Mouse (Mus musculus) kidney, adult 8-10 months (tissue): ENCODE results near the gene Ccn2.

ENCODE experiments used
- DNase-seq, 2 experiments: peaks; one replicate each; pipeline ENCODE4 v3.0.0; 2022

The Ccn2 gene

GRCm38 (mm10) chr10:24595250-24596002 is at the start of gene Ccn2:
TSS of gene Ccn2 (plus strand) at chr10:24595442.
- DNase-seq = peak; percentile 84 to 92

- no peak for DNase-seq
Measured at GRCm38 (mm10) chr10:24552870-24553269, 42.4 kb upstream of the Ccn2 start.

- no peak for DNase-seq
Measured at GRCm38 (mm10) chr10:24554091-24554490, 41.2 kb upstream of the Ccn2 start.

GRCm38 (mm10) chr10:24558366-24558765 is 36.9 kb upstream of the Ccn2 start:
- no peak for DNase-seq

GRCm38 (mm10) chr10:24569691-24570420 is 25.4 kb upstream of the Ccn2 start:
- DNase-seq = no peak

DNA sequence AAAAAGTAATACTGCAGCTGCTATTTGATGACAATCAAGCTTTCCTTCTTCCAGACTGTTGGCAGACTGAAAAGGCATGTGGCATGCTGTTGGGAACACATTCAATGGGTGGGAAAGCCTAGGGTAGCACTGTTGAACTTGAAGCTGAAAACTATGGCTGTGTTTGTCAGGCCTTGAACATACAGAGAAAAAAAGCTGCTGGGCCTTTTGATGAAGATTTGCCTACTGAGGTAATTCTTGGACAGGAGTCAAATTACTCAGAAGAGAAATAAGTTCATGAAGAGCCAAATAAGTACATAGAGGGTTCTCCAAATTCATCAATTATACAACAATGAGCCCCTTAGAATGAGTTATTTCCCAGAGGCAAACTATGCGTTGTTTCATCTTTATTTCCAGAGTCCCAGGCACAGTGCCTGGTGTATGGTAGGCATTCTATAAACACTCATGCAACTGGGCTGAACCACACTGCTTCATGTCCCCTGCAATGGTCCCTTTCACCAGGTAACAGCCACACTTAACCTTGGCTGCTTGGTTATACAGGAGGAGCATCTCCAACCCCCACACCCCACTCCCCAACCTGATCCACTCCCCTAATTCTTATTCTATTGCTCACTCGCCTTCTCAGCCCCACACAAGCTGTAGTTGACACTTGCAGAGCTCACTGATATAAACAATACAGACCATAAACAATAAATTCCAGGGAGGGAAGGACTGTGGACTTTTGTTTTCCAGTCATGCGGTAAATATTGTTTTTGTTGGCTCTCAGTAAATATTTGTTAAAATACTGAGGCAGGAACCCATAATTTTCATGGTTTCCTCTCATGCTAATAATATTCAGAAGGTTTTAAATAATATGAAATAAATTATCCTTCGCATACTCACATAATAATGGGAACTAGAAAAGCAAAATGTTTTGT is 22.9 kb upstream of the Ccn2 start:
- DNase-seq = no peak

- DNase-seq = no peak
Measured at GRCm38 (mm10) chr10:24573484-24573883, 21.8 kb upstream of the Ccn2 start.

GRCm38 (mm10) chr10:24581076-24581475 is 14.2 kb upstream of the Ccn2 start:
- no peak for DNase-seq

GRCm38 (mm10) chr10:24588824-24589223 is 6.4 kb upstream of the Ccn2 start:
- DNase-seq = no peak

DNA sequence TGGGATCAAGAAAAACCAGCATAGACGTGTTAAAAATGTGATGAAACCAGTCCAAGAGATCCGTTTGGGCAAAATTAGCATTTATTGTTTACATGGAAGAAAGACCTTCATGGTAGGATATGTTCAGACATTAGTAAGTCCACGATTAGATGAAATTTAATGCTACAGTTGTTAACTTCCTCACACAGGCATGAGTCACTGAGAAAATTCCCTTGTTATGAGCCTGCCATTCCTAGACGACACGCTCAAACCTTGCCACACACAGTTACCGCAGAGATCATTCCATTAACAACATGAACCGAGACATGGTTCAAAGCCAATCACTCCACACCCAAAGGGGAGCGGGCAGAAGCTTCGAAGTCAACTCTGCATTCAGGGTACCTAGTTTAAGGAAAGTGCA is 6.0 kb upstream of the Ccn2 start:
- DNase-seq = no peak

- no peak for DNase-seq
Measured at GRCm38 (mm10) chr10:24590546-24590945, 4.7 kb upstream of the Ccn2 start.

DNA sequence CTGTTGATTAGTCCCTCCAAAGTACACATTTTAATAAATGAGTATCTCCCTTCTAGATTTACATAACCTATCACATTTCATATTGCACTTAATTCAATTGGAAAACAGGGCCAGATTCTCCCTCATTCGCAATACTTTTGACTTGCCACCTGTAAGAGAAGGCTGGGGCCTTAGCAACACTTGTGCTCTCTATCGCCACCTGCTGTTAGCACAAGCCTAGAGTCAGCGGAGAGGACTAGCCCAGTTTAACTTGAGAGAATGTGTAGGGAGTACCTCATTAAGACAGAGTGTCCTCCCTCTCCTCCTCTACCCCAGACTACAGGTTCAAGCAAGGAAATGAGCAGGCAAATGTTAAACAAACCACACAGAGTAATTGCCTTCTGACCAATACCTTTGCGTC is 4.1 kb upstream of the Ccn2 start:
- peak; percentile 72 to 86 for DNase-seq

DNA sequence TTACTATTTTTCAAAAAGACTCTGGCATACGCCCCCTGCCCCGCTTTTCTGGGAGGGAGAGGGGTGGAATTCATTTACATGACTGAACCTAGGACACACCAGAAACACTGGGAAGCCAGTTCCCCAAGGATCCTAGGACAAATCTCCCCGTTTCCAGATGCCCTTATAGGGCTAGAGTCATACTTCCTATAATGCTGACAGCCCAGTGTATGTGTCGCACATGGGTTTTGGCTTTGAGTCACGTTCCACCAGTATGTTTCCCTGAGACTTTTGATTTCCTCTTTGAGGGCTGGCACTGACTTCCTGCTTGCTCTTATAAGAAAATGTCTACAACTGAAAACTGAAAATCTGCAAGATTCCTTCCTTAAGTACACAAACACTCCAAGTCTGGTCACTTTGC is 3.5 kb upstream of the Ccn2 start:
- no peak for DNase-seq

- DNase-seq = no peak
Measured at GRCm38 (mm10) chr10:24592318-24592717, 2.9 kb upstream of the Ccn2 start.

DNA sequence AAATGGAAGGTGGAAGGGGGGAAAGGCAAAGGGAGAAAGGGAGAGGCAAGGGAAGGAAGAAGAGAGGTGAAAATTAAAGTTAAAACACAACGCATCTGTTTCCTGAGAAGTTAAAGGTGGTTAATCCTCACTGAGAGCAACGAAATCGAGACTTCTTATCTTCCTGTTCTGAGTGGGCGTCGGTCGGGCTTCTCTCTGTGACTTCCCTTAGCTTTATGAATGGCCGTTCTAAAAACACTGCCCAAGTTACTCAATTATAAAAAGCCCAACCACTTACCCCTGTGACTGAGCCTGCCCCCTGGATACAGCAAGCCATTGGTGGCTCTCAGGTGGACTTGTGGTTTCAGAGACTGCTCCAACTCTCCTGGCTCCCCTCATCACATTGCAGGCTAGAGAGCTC is 2.3 kb upstream of the Ccn2 start:
- no peak for DNase-seq

DNA sequence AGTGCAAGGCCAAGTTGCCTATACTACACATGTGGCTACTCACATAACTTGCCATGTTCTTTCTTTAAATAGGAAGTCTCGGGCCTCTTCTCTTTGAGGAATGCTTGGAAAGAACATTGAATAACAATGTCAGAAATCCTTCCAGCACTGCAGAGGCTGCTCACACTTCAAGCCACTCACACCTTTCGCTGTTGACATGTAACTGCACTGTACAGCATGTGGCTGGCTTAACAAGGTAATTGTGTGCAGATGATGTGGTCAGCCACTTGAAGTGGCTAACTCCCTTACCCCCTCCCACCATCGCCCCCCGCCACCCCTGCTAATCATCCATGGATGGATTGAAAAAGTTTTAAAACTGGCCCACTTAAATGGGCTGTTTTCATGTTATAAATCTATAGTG is 1.7 kb upstream of the Ccn2 start:
- DNase-seq = no peak

- DNase-seq = peak in 1 of 2 experiments; percentile 44
Measured at GRCm38 (mm10) chr10:24596003-24596868, 994 bp downstream of the Ccn2 start.

- no peak for DNase-seq
Measured at GRCm38 (mm10) chr10:24596869-24597339, 1.7 kb downstream of the Ccn2 start.

DNA sequence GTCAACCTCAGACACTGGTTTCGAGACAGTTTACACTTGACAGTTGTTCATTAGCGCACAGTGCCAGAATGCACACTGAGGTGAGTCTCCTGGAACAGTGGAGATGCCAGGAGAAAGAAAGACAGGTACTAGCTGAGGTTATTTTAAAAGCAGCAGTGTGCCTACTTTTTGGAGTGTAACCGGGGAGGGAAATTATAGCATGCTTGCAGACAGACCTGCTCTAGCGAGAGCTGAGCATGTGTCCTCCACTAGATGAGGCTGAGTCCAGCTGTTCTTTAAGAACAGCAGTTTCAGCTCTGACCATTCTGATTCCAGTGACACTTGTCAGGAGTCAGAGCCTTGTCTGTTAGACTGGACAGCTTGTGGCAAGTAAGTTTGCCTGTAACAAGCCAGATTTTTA is 2.5 kb downstream of the Ccn2 start:
- no peak for DNase-seq

DNA sequence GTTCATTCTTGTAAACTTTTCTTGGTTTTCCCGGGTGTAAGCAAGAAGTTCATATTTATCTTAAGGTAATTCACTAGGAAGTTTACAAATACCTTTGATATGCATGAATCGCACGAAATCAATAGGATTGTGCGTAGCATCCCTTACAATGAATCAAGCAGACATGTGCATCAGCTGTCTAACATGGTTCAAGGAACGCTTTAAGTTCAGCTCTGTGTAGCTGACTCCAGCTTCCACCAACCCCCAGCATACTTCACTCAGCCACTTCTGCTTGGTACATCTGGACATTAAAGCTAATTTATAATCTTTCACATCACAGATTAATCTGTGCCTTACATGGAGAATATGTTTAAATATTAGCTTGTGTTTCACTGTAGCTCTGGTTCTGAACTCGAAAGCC is 3.5 kb downstream of the Ccn2 start:
- DNase-seq = no peak

DNA sequence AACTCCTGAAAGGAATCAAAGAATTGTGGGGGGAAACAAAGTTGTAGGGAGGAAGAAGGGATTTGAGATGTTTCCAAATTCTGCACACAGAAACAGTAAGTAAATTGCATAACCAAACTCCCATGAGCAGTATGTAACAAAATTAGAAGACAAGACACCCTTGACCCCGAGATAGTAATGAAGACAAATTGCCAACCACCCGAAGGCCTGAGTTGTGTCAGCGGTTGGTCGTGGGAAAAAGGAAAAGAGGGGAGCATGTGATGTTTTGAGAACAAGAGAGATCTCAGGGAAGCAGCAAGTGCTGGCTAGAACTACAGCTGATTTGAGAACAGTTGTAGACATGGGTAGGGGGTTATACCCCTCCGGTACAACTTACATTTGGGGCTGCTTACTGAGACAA is 4.6 kb downstream of the Ccn2 start:
- no peak for DNase-seq

- no peak for DNase-seq
Measured at GRCm38 (mm10) chr10:24603035-24603434, 7.8 kb downstream of the Ccn2 start.
